Mouse (Mus musculus) A20 (cell line): ENCODE data around the gene Far1.

Experiments
- DNase-seq: peaks from one replicate; pipeline ENCODE4 v3.0.0-alpha.2; 2011; ENCODE audit warnings: low read depth, low spot score

Gene Far1

GRCm38 (mm10) chr7:113513286-113513962 is at the start of gene Far1:
Gene Far1, plus strand, starts transcription at chr7:113513834.
- peak; percentile 99 for DNase-seq

DNA sequence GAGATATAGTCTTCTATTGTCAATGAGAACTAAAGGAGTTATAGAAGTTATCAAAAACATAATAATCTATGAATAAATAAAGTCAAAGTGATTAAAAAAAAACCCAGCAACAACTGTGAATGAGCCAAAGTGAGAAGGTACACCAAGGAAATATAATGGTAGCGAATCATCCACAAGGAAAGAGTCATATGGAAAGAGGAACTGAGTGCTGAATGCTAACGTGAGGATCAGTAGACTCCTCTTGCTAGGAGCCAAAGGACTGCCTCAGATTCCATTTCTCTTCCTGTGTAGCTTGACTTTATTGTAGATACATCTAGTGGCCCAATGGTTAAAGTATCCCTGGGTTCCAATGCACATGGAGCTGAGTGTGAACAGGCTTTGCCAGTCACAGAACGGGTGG is 45.3 kb upstream of the Far1 start:
- DNase-seq: peak; percentile 54

GRCm38 (mm10) chr7:113470671-113471070 is 43.0 kb upstream of the Far1 start:
- no peak for DNase-seq

GRCm38 (mm10) chr7:113471653-113472052 is 42.0 kb upstream of the Far1 start:
- DNase-seq: no peak

- DNase-seq: no peak
Measured at GRCm38 (mm10) chr7:113495792-113496191, 17.8 kb upstream of the Far1 start.

GRCm38 (mm10) chr7:113498413-113498812 is 15.2 kb upstream of the Far1 start:
- no peak for DNase-seq

DNA sequence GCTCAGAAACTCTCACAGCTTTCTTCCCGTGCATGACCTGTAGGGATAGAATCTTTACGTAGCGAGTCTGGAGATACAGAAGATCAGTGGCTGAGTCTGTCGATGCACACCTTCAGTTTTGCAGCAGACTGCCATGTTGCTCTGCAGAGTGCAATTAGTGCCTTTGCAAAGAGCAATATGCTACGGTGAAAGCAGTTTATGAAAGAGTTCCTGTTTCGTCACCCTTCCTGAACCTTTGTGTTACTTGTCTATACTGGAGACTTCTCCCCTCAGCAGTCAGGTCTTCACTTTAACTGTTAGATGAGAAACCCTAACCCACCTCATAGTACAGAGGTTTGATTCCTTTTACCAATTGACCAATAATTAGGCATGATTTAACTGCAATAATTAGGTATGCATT is 13.8 kb upstream of the Far1 start:
- no peak for DNase-seq

GRCm38 (mm10) chr7:113502453-113502852 is 11.2 kb upstream of the Far1 start:
- no peak for DNase-seq

DNA sequence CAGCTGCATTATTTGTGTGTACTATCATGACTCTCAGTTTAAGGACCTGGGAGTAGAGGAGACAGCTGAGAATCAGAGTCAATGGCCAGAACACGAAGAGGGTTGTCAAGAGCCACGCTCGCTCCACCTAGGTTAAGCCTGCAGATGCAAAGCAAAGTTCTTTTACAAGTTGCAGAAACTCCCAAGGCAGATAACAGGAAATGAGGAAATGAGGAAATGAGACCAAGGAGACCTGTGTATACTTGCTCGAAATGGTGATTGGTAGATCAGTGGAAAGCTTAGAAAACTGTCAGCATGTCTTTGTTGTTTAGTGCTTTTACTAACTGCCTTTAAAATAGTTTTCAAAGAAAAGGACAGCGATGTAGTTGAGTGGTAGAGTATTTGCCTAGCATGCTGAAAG is 8.6 kb upstream of the Far1 start:
- DNase-seq: peak; percentile 72

DNA sequence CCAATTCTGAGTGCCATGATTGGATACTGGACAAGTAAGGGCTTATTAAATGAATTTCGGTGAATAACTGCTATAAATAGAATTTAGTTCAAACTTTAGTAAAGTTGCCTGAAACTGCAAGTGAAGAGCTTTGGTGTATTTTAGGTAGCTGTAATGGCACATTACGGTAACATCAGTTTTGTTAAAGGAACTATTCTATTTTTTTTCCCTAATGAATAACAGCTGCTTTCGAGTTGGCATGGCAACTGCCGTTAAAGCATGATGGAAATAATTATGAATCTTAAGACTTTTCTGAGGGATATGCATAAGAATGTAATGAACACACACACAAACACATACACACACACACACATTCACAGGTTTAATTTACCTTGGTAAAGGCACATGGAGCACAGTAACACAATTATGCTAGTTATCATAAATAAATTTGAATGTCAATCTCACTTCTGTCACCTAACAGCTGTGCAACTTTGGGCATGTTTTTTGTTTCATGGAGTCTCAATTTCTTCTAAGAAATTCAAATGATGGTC is 8.1 kb upstream of the Far1 start:
- no peak for DNase-seq

GRCm38 (mm10) chr7:113507846-113508245 is 5.8 kb upstream of the Far1 start:
- no peak for DNase-seq

GRCm38 (mm10) chr7:113511396-113511795 is 2.2 kb upstream of the Far1 start:
- no peak for DNase-seq

- no peak for DNase-seq
Measured at GRCm38 (mm10) chr7:113512527-113513285, 928 bp upstream of the Far1 start.

- peak; percentile 82 for DNase-seq
Measured at GRCm38 (mm10) chr7:113513963-113514649, 472 bp downstream of the Far1 start.

DNA sequence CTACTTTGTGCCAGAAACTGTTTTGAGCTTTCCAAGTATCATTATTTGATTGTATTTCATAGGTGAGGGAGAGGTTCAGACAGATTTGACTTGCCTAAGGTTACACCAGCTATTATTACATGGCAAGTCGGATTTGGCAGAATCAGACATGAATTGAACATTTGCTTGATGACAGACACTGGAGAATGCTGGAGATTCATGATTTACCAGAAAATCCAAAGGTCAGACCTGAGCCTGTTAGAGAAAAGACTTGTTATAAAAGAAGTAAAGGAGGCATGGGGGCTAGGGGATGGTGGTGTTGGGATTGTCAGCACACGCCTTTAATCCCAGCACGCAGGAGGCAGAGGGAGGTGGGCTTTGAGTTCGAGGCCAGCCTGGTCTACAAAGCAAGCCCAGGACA is 2.2 kb downstream of the Far1 start:
- DNase-seq: no peak

DNA sequence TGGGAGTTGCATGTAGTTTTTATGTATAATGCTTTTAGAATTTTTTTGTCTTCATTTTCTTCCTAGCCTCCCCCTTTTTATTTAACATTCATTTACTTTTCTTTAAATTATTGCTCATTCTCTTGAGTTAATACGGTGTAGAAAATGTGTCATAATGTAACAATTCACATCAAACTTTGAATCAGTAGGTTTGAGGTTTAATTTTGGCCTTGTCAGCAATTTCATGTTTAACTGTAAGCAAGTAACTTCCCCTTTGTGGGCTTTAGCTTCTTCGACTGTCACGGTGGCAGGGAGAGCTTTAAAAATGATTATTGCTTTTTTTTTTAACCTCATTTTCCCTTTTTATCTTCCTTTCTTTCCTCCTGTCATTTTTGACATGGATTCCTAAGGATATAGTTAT is 4.8 kb downstream of the Far1 start:
- peak; percentile 79 for DNase-seq

DNA sequence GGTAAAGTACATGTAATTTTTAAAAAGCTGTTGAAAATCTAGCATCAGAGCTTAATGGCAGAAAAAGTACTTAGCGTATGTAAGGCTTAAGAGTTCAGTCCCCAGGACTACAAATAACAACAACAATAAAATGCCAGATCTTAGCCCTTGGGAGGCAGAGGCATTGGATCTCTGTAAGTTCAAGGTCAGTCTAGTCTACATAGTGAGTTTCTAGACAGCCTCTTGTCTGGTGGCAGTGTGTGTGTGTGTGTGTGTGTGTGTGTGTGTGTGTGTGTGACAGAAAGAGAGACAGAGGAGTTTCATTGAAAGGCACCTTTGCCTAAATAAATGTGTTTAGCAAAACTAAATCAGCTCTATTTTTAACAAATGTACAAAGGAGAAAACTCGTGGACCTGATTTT is 5.3 kb downstream of the Far1 start:
- peak; percentile 19 for DNase-seq

DNA sequence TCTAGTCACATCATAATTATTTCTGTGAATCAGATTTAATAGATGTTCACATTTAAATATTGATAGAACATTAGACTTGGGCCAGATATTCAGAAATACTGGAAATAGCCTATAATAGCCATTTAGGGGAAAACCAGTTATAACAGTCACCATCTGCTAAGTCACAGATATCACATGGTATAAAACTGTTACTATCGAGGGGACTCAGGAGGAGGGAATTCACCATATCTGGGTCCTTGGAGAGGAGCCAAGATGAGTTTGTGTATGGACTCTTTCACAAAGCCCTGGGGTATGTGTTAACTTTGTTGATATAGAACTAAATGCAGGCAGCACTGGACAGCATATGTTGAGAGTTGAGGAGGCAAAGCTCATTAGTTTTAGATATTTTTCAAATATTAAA is 29.5 kb downstream of the Far1 start:
- DNase-seq: no peak

DNA sequence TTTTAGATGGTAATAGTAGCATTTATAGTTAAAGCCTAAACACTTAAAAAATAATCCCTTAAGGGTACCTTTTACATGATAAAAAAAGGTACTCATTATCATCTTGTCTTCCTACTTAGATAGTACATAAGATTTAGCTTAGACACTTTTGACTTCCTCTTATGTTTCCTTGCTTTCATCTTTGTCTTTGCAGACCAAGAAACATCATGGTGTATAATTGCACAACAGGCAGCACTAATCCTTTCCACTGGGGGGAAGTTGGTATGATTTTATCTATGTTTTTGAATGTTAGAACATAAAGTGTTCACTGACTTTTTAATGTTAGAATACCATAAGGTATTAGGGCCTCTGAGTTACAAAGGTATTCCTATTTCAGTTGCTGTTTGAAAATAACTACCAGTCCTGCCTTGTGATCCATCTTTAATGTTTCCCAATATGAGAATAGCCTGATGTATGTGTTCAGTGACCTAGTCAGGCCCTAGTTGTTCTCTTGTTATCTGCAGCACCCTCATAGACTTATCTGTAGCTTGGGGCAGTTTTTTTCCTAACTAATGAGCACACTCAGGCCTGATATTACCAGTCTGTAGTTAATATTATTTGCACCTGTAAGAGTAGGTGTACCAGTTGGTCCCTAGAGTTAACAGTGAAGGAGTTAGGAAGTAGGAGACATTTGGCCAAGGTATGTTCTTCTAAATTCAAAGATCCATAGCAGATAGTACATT is 38.3 kb downstream of the Far1 start:
- no peak for DNase-seq

DNA sequence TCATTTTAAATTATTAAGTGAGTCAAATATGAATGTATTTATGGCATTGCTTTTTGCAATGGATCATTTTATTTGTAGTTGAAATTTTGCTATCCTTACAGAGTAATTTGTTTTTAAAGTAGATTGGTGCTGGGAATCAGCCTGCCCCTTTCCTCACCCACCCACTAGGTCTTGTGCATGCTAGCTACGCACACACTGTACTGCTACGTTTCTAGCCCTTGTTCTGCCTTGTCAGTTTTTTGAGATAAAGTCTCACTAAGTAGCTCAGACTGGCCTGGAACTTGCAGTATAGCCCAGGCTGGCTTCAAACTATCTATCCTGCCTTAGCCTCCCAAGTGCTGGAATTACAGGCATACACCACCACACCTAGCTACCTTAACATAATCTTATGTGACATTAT is 38.9 kb downstream of the Far1 start:
- no peak for DNase-seq

- DNase-seq: peak; percentile 53
Measured at GRCm38 (mm10) chr7:113556138-113556537, 42.5 kb downstream of the Far1 start.

DNA sequence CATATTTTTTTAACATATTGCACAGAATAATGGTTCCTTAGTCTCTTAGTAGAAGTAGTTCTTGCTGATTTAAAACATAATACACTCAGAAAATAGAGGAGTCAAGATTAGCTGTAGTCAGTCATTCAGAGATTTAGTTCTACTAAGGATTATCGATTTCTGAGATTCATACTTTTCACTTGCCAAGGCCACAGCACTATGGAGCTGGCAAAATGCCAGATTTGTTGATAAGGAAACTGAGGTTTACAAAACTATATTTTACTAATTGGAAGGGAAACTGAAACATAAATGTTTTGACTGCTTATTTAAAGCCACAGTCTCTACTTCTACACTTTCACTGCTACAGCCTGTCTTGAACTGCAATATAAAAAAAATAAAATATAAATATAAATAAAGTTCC is 53.3 kb downstream of the Far1 start:
- no peak for DNase-seq
